Mouse (Mus musculus) central nervous system, embryonic 14 days (tissue): ENCODE data around the gene Lrriq4. TPM values are rescaled to one million over a fixed set of nuclear protein-coding genes. Genes with fewer than 3 reads are reported as not detected.

Source experiments
- polyA plus RNA-seq: library from polyadenylated mRNA; depleted of rRNA; stranded (reverse); fragments of >200 nt; gene quantifications from 2 replicates; pipeline ENCODE4 v1.2.3, GENCODE M21; 2012; rRNA removed

The Lrriq4 gene
- not detected in 2 replicates for polyA plus RNA-seq

DNA sequence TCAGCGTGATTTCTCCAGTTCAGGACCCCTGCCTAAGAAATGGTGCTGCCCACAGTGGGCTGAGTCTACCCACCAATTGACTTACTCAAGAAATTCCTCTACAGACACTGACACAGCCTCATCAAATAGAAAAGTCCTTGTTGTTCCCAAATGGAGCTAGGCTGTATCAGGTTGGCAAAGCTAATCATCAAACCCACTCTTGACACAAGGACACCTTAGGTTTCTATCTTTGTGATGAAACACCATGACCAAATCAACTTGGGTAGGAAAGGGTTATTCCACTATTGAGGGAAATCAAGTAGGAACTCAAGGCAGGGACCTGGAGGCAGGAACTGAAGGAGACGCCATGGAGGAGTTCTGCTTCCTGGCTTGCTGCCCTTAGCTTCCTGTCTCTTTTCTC lies at the start of gene Lrriq4:
Lrriq4 (plus strand) TSS at position 301 of the 400 bp plus-strand sequence.

DNA sequence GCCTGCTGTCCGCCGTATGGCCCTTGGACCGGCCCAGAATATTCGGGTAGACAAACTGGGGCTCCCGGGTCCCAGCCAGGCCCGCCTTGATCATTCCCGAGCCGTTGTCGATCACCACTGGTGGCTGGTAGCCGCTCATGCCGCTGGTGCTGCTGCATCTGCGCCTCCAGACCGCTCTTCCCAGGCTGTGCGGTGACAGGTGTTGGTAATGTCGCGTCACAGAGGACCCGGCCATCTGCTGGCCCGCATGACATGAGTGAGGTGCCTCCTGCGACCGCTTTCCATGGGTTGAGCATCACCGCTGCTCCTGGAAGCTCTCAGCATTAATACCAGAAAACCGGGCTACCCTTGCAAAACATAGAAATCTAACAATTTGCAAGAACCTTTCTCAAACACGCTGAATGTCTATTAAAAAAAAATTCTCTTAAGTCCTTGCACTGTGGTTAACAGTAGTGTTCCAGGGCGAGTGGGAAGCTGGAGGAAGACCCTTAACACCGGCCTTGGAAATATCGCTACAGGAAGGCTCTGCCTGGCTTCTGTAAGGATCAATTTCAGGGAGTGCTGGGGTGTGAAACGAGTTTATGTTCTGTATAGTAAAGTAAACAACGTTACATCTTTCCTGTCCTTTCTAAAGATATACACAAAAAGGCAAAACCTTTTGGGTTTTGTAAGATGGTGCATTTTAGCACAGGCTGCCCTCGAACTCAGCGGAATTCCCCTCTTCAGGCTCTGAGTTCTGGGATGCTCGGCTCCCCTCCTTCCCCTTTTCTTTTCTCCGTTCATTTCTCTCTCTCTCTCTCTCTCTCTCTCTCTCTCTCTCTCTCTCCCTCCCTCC lies 44.4 kb upstream of the Lrriq4 start, which contains the start of gene Actrt3:
Actrt3 (minus strand) TSS at position 229 of the 835 bp plus-strand sequence.

DNA sequence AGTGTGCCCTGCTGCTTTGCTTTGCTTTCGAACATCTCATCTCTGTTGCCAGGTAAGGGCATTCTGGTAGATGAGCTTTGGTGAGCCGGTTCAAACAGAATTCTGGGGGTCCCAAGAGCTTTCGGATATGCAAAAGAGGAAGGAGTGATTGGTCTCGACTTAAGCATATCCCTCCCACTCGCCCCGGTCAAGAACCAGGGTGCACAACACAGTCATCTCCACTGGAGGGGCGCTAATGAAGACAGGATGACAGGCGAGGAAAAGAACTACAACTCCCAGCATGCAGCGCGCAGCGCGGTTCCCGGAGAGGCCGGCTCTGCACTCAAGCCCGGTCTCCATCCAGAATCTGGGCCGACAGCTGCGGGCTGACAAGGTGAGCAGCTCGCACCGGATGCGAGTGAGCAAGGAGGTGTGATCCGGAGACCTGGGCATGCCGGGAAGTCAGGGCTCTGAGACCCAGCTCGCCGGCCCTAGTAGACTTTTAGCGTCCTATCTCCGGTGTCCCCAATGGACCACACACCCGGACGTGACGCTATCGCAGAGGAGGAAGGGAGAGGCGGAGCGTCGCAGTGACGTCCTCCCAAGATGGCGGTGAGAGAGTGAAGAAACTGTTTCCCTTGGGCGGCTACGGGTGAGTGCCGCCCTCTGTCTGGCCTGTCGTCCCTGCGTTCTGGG lies 42.1 kb upstream of the Lrriq4 start, which contains the start of gene Mynn:
Mynn (plus strand) TSS at position 1 of the 675 bp plus-strand sequence.

DNA sequence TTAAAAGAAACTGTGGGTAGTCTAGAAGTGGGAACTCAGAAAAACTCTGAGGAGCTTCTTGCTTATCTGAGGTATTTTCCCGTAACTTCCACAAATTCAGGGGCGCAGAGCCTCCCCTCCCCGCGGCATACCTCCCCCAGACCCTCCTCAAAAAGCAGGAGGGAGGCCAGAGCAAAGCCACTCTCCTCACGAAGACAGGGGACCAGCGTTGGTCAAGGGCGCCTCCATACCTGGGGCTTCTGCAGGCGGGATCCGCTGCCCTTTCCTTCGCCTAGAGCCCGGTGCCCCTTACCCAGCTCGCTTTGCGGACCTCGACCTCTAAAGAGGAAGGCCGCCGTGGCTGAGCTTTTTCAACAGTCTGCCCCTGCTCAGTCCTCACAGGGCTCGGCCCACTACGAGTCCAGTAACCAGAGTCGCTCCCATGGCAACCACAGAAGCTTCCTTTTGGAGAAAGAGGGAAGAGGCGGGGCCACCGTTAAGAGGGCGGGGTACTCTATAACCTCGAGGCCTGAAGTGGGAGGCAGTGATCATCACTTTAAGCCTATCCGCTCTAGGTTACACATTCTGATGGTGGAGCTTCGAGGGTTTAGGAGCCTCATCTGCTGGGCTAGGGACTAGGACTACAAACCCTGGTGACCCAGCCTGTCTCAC lies 3.3 kb downstream of the Lrriq4 start, which contains the start of gene Lrrc34:
Lrrc34 (minus strand) TSS at position 430 of the 651 bp plus-strand sequence.

DNA sequence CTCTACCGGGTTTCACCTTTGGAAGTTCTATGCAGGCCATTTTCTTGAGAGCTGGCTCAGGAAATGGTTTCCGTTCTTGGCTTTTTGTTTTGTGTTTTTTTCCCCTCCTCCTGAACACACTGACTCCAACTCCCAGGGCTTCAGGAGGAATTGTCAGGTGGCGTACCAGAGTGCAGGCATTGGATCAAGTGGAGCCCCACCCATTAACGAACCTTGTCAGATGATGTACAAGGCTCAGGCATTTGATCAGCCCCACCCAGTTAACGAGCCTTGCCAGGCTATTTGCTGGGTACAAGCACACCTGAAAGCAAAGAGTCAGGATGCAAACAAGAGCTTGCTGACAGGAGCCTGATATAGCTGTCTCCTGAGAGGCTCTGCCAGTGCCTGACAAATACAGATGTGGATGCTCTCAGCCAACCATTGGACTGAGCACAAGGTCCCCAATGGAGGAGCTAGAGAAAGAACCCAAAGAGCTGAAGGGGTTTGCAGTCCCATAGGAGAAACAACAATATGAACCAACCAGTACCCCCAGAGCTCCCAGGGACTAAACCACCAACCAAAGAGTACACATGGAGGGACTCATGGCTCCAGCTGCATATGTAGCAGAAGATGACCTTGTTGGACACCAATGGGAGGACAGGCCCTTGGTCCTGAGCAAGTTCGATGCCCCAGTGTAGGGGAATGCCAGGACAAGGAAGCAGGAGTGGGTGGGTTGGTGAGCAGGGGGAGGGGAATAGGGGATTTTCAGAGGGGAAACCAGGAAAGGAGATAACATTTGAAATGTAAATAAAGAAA lies 55.6 kb downstream of the Lrriq4 start, which contains the start of gene Lrrc31:
Lrrc31 (minus strand) TSS at position 133 of the 795 bp plus-strand sequence.

Other genes starting within 250 kb of the Lrriq4 start
- 4.8 and 9.6 TPM in 2 replicates for gene Mecom, start 96.5 kb upstream of the Lrriq4 start, polyA plus RNA-seq
- 0.13 and 0.15 TPM in 2 replicates for gene Actrt3, start 44.6 kb upstream of the Lrriq4 start, polyA plus RNA-seq
- gene Mynn, start 42.4 kb upstream of the Lrriq4 start, polyA plus RNA-seq = 22.0 and 25.5 TPM in 2 replicates
- gene Lrrc34, start 3.4 kb downstream of the Lrriq4 start, polyA plus RNA-seq = 0.53 and 0.58 TPM in 2 replicates
- 0.10 TPM in 1 of 2 replicates, not detected in the other for gene Lrrc31, start 55.3 kb downstream of the Lrriq4 start, polyA plus RNA-seq
- gene Samd7, start 101.8 kb downstream of the Lrriq4 start, polyA plus RNA-seq = 0.05 and 0.06 TPM in 2 replicates
- 51.7 and 52.8 TPM in 2 replicates for gene Sec62, start 148.4 kb downstream of the Lrriq4 start, polyA plus RNA-seq
- gene Gpr160, start 211.4 kb downstream of the Lrriq4 start, polyA plus RNA-seq = 0.69 and 0.90 TPM in 2 replicates